Mouse (Mus musculus): ENCODE data around the gene Ccdc113. TPM values are rescaled to one million over a fixed set of nuclear protein-coding genes. Genes with fewer than 3 reads are reported as not detected.

Gene Ccdc113
- polyA plus RNA-seq, 1 experiment, result not detected

GRCm38 (mm10) chr8:95532206-95532605, 1.7 kb upstream of the Ccdc113 start:
- Histone ChIP-seq H3K4me1 (ENCODE audit: control insufficient read depth, insufficient read depth, insufficient read length) (no peaks in the 10 kb centered on the region), H3K4me3 (ENCODE audit: extremely low read depth, insufficient read depth, insufficient read length) (no peak overlapping the region), H3K36me3 (ENCODE audit: control insufficient read depth, insufficient read depth, low read length) (no peaks in the 10 kb centered on the region), H3K27me3 (ENCODE audit: control insufficient read depth, insufficient read depth, low read length) (no peaks in the 10 kb centered on the region), H3K27ac (ENCODE audit: insufficient read depth, low read length) (no peak overlapping the region)
- no peak for DNase-seq (ENCODE audit: low read depth in 1 of 2, low spot score in 2 of 2)
- WGBS, result 86% methylated on average over 4 of the region's 4 CpGs
- TF ChIP-seq CTCF (IDR thresholded peaks at IDR 0.05; ENCODE audit: extremely low read depth, insufficient read depth, insufficient read length, insufficient replicate concordance) (no peak), POLR2A (IDR thresholded peaks at IDR 0.05; ENCODE audit: low read depth, low read length) (no peak)

- H3K4me1 ChIP-seq (ENCODE audit: control insufficient read depth, insufficient read depth, insufficient read length), result no peaks in the 10 kb centered on the region
- TF ChIP-seq POLR2A (IDR thresholded peaks at IDR 0.05; ENCODE audit: low read depth, low read length), result no peak
- no peak for TF ChIP-seq CTCF (IDR thresholded peaks at IDR 0.05; ENCODE audit: extremely low read depth, insufficient read depth, insufficient read length, insufficient replicate concordance)
- H3K4me3 ChIP-seq (ENCODE audit: extremely low read depth, insufficient read depth, insufficient read length), result no peak overlapping the region
- no peaks in the 10 kb centered on the region for H3K27me3 ChIP-seq (ENCODE audit: control insufficient read depth, insufficient read depth, low read length)
- DNase-seq (ENCODE audit: low read depth in 1 of 2, low spot score in 2 of 2), result no peak
- WGBS, result 75% methylated on average over 5 of the region's 5 CpGs
- no peaks in the 10 kb centered on the region for H3K36me3 ChIP-seq (ENCODE audit: control insufficient read depth, insufficient read depth, low read length)
- no peak overlapping the region for H3K27ac ChIP-seq (ENCODE audit: insufficient read depth, low read length)
Measured at GRCm38 (mm10) chr8:95539487-95539886, 5.6 kb downstream of the Ccdc113 start.

GRCm38 (mm10) chr8:95542191-95542590, 8.3 kb downstream of the Ccdc113 start:
- DNase-seq (ENCODE audit: low read depth in 1 of 2, low spot score in 2 of 2), result no peak
- Histone ChIP-seq H3K4me1 (ENCODE audit: control insufficient read depth, insufficient read depth, insufficient read length) (no peaks in the 10 kb centered on the region), H3K27ac (ENCODE audit: insufficient read depth, low read length) (no peak overlapping the region), H3K27me3 (ENCODE audit: control insufficient read depth, insufficient read depth, low read length) (no peaks in the 10 kb centered on the region), H3K36me3 (ENCODE audit: control insufficient read depth, insufficient read depth, low read length) (no peaks in the 10 kb centered on the region), H3K4me3 (ENCODE audit: extremely low read depth, insufficient read depth, insufficient read length) (no peak overlapping the region)
- TF ChIP-seq CTCF (IDR thresholded peaks at IDR 0.05; ENCODE audit: extremely low read depth, insufficient read depth, insufficient read length, insufficient replicate concordance) (no peak), POLR2A (IDR thresholded peaks at IDR 0.05; ENCODE audit: low read depth, low read length) (no peak)
- 81% methylated on average over 6 of the region's 6 CpGs for WGBS

- WGBS, result 75% methylated on average over 3 of the region's 3 CpGs
- no peak for TF ChIP-seq POLR2A (IDR thresholded peaks at IDR 0.05; ENCODE audit: low read depth, low read length)
- TF ChIP-seq CTCF (IDR thresholded peaks at IDR 0.05; ENCODE audit: extremely low read depth, insufficient read depth, insufficient read length, insufficient replicate concordance), result no peak
Measured at GRCm38 (mm10) chr8:95543065-95543464, 9.2 kb downstream of the Ccdc113 start.

GRCm38 (mm10) chr8:95545815-95546214, 11.9 kb downstream of the Ccdc113 start:
- 89% methylated on average over 17 of the region's 17 CpGs for WGBS

More at GRCm38 (mm10) chr8:95543065-95543464, 9.2 kb downstream of the Ccdc113 start:
- H3K4me3 ChIP-seq (ENCODE audit: extremely low read depth, insufficient read depth, insufficient read length), result no peak overlapping the region
- DNase-seq (ENCODE audit: low read depth in 1 of 2, low spot score in 2 of 2), result no peak
- no peaks in the 10 kb centered on the region for H3K36me3 ChIP-seq (ENCODE audit: control insufficient read depth, insufficient read depth, low read length)
- no peaks in the 10 kb centered on the region for H3K27me3 ChIP-seq (ENCODE audit: control insufficient read depth, insufficient read depth, low read length)
- no peaks in the 10 kb centered on the region for H3K4me1 ChIP-seq (ENCODE audit: control insufficient read depth, insufficient read depth, insufficient read length)
- H3K27ac ChIP-seq (ENCODE audit: insufficient read depth, low read length), result no peak overlapping the region

GRCm38 (mm10) chr8:95546986-95547385, 13.1 kb downstream of the Ccdc113 start:
- Histone ChIP-seq H3K27me3 (ENCODE audit: control insufficient read depth, insufficient read depth, low read length) (no peaks in the 10 kb centered on the region), H3K4me3 (ENCODE audit: extremely low read depth, insufficient read depth, insufficient read length) (no peak overlapping the region), H3K27ac (ENCODE audit: insufficient read depth, low read length) (no peak overlapping the region), H3K4me1 (ENCODE audit: control insufficient read depth, insufficient read depth, insufficient read length) (no peaks in the 10 kb centered on the region), H3K36me3 (ENCODE audit: control insufficient read depth, insufficient read depth, low read length) (no peaks in the 10 kb centered on the region)
- TF ChIP-seq CTCF (IDR thresholded peaks at IDR 0.05; ENCODE audit: extremely low read depth, insufficient read depth, insufficient read length, insufficient replicate concordance) (no peak), POLR2A (IDR thresholded peaks at IDR 0.05; ENCODE audit: low read depth, low read length) (no peak)
- DNase-seq (ENCODE audit: low read depth in 1 of 2, low spot score in 2 of 2), result no peak
- WGBS, result 74% methylated on average over 4 of the region's 4 CpGs

More at GRCm38 (mm10) chr8:95545815-95546214, 11.9 kb downstream of the Ccdc113 start:
- no peak overlapping the region for H3K27ac ChIP-seq (ENCODE audit: insufficient read depth, low read length)
- no peaks in the 10 kb centered on the region for H3K27me3 ChIP-seq (ENCODE audit: control insufficient read depth, insufficient read depth, low read length)
- TF ChIP-seq CTCF (IDR thresholded peaks at IDR 0.05; ENCODE audit: extremely low read depth, insufficient read depth, insufficient read length, insufficient replicate concordance), result no peak
- TF ChIP-seq POLR2A (IDR thresholded peaks at IDR 0.05; ENCODE audit: low read depth, low read length), result no peak
- DNase-seq (ENCODE audit: low read depth in 1 of 2, low spot score in 2 of 2), result no peak
- H3K4me1 ChIP-seq (ENCODE audit: control insufficient read depth, insufficient read depth, insufficient read length), result no peaks in the 10 kb centered on the region
- H3K4me3 ChIP-seq (ENCODE audit: extremely low read depth, insufficient read depth, insufficient read length), result no peak overlapping the region
- no peaks in the 10 kb centered on the region for H3K36me3 ChIP-seq (ENCODE audit: control insufficient read depth, insufficient read depth, low read length)

- no peaks in the 10 kb centered on the region for H3K27me3 ChIP-seq (ENCODE audit: control insufficient read depth, insufficient read depth, low read length)
- no peak overlapping the region for H3K27ac ChIP-seq (ENCODE audit: insufficient read depth, low read length)
- no peaks in the 10 kb centered on the region for H3K4me1 ChIP-seq (ENCODE audit: control insufficient read depth, insufficient read depth, insufficient read length)
- no peak for DNase-seq (ENCODE audit: low read depth in 1 of 2, low spot score in 2 of 2)
- no peak overlapping the region for H3K4me3 ChIP-seq (ENCODE audit: extremely low read depth, insufficient read depth, insufficient read length)
- TF ChIP-seq CTCF (IDR thresholded peaks at IDR 0.05; ENCODE audit: extremely low read depth, insufficient read depth, insufficient read length, insufficient replicate concordance) (no peak), POLR2A (IDR thresholded peaks at IDR 0.05; ENCODE audit: low read depth, low read length) (no peak)
- no peaks in the 10 kb centered on the region for H3K36me3 ChIP-seq (ENCODE audit: control insufficient read depth, insufficient read depth, low read length)
- WGBS, result 76% methylated on average over 8 of the region's 8 CpGs
Measured at GRCm38 (mm10) chr8:95547931-95548330, 14.0 kb downstream of the Ccdc113 start.
